Mouse (Mus musculus) liver, embryonic 12.5 days (tissue): ENCODE results near the gene Rala. TPM values are rescaled to one million over a fixed set of nuclear protein-coding genes. Genes with fewer than 3 reads are reported as not detected.

Source experiments
- ATAC-seq: fragments of 200-750 bp; cut with Nextera tagmentation; 2 replicates; pipeline ENCODE4 v1.8.0; 2017; ENCODE audit warnings: moderate number of reproducible peaks, mild to moderate bottlenecking, moderate library complexity
- H3K27ac ChIP-seq: fragments of 300-500 bp; sonication (generic); 2 replicates; pipeline ENCODE4 v1.5.1; 2016; ENCODE audit warnings: mild to moderate bottlenecking
- H3K27me3 ChIP-seq: fragments of 300-500 bp; sonication (generic); replicated peaks from 2 replicates; pipeline ENCODE4 v1.6.1; 2016; ENCODE audit warnings: mild to moderate bottlenecking, moderate library complexity
- H3K36me3 ChIP-seq: fragments of 300-500 bp; sonication (generic); 2 replicates; pipeline ENCODE4 v1.6.1; 2016; ENCODE audit warnings: mild to moderate bottlenecking, moderate library complexity
- H3K4me1 ChIP-seq: fragments of 300-500 bp; sonication (generic); 2 replicates; pipeline ENCODE4 v1.6.1; 2016
- H3K4me2 ChIP-seq: fragments of 300-500 bp; sonication (generic); 2 replicates; pipeline ENCODE4 v1.6.1; 2016; ENCODE audit warnings: mild to moderate bottlenecking, moderate library complexity
- H3K4me3 ChIP-seq: fragments of 300-500 bp; sonication (generic); 2 replicates; pipeline ENCODE4 v1.5.1; 2016; ENCODE audit warnings: mild to moderate bottlenecking, moderate library complexity
- H3K9ac ChIP-seq: fragments of 300-500 bp; sonication (generic); 2 replicates; pipeline ENCODE4 v1.6.1; 2016; ENCODE audit warnings: mild to moderate bottlenecking, moderate library complexity
- H3K9me3 ChIP-seq: fragments of 300-500 bp; sonication (generic); replicated peaks from 2 replicates; pipeline ENCODE4 v1.6.1; 2016; ENCODE audit warnings: mild to moderate bottlenecking, moderate library complexity
- WGBS: fragments of 180-500 bp; shearing (Covaris S2); methylation state at CpG from one replicate; pipeline ENCODE4 v1.1.7; 2016; ENCODE audit not compliant: insufficient replicate concordance; 5-methylcytosine and 5-hydroxymethylcytosine counted together
- polyA plus RNA-seq: library from polyadenylated mRNA; unstranded; fragments of >200 nt; fragmentation: Nextera tagmentation; extraction: Ambion mirVana; gene quantifications from 2 replicates; pipeline ENCODE4 v1.2.1, GENCODE M21; 2016

Gene Rala
- polyA plus RNA-seq, 1 experiment from 2014 or later: 30.4 TPM

DNA sequence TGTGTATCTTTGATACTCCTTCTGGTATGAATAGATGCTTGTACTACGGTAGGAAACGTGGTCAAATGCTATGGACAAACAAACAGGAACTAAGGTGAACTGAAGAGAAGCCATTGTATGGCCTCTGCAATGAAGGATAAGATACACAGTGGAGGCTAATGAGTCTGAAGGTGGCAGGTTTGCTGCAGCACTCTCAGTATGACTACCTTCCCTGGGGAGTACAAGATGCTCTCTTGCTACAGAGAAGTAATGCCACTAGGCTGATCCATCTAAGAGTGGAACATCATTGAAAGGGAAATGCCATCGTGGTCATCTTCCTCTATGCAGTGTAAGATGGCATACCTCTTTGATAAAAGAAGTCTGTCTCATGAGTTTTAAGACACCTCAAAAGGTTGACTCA, 111.1 kb downstream of the Rala start:
- H3K4me3 ChIP-seq: no peak overlapping the region
- H3K27me3 ChIP-seq: no peaks in the 10 kb centered on the region
- no peaks in the 10 kb centered on the region for H3K36me3 ChIP-seq
- H3K4me2 ChIP-seq: no peak overlapping the region
- no peak for ATAC-seq
- no peak overlapping the region for H3K27ac ChIP-seq
- H3K4me1 ChIP-seq: no peaks in the 10 kb centered on the region
- no peak overlapping the region for H3K9ac ChIP-seq
- H3K9me3 ChIP-seq: no peaks in the 10 kb centered on the region
- 55% methylated on average over 3 of the region's 3 CpGs for WGBS

Other genes starting within 250 kb of the Rala start
- gene Mplkip, start 249.0 kb downstream of the Rala start, polyA plus RNA-seq: 42.8 and 43.9 TPM in 2 replicates
- 3.1 and 3.3 TPM in 2 replicates for gene Sugct, start 248.7 kb downstream of the Rala start, polyA plus RNA-seq
- 11.1 and 15.5 TPM in 2 replicates for gene Cdk13, start 139.1 kb downstream of the Rala start, polyA plus RNA-seq
- 38.7 and 41.0 TPM in 2 replicates for gene Yae1d1, start 49.1 kb upstream of the Rala start, polyA plus RNA-seq